Mouse (Mus musculus) liver, embryonic 14.5 days (tissue): ENCODE measurements at regions not wholly inside any gene's neighbourhood (a gene's known extent, or its start where the extent isn't known, plus 50 kb on each side); places are given as distances from the start of the nearest gene placed in this dataset.

Source experiments
- ATAC-seq: fragments of 200-750 bp; cut with Nextera tagmentation; 2 replicates; pipeline ENCODE4 v1.8.0; 2017; ENCODE audit warnings: moderate number of reproducible peaks, mild to moderate bottlenecking, moderate library complexity; ENCODE audit not compliant: insufficient read depth
- DNase-seq, 3 experiments: peaks; one replicate each; pipeline ENCODE4 v3.0.0-alpha.2; 2012 to 2013; ENCODE audit warnings: low read depth in 3 of 3, low spot score in 3 of 3
- H3K27ac ChIP-seq: fragments of 300-500 bp; sonication (generic); 2 replicates; pipeline ENCODE4 v1.5.1; 2014; ENCODE audit warnings: moderate library complexity, mild to moderate bottlenecking, control low read depth, inconsistent platforms
- H3K27me3 ChIP-seq: fragments of 300-500 bp; sonication (generic); 2 replicates; pipeline ENCODE4 v1.6.1; 2014; ENCODE audit warnings: mild to moderate bottlenecking, low read length, moderate library complexity; ENCODE audit not compliant: control insufficient read depth, insufficient read depth
- H3K36me3 ChIP-seq: fragments of 300-500 bp; sonication (generic); replicated peaks from 2 replicates; pipeline ENCODE4 v1.6.1; 2014; ENCODE audit warnings: low read depth; ENCODE audit not compliant: control insufficient read depth, insufficient read depth
- H3K4me1 ChIP-seq, 2 experiments: fragments of 200-500 bp in 1 of 2; fragments of 300-500 bp in 1 of 2; sonication (generic) in 1 of 2; replicated peaks; 2 replicates each; pipeline ENCODE4 v1.6.1; 2012 to 2014; ENCODE audit warnings: antibody characterized with exemption in 1 of 2, inconsistent platforms in 1 of 2, low read length in 1 of 2; ENCODE audit not compliant: control insufficient read depth in 2 of 2, insufficient read depth in 2 of 2
- H3K4me2 ChIP-seq: fragments of 300-500 bp; sonication (generic); 2 replicates; pipeline ENCODE4 v1.6.1; 2014; ENCODE audit warnings: low read depth, mild to moderate bottlenecking, control low read depth, moderate library complexity
- H3K4me3 ChIP-seq, 2 experiments: fragments of 200-500 bp in 1 of 2; fragments of 300-500 bp in 1 of 2; sonication (generic) in 1 of 2; 2 replicates each; pipeline ENCODE4 v1.5.1; 2012 to 2014; ENCODE audit warnings: low read depth in 2 of 2, low read length in 2 of 2, mild to moderate bottlenecking in 2 of 2, control low read depth in 1 of 2, inconsistent platforms in 1 of 2, moderate library complexity in 1 of 2; ENCODE audit not compliant: insufficient read depth in 1 of 2
- H3K9ac ChIP-seq: fragments of 300-500 bp; sonication (generic); replicated peaks from 2 replicates; pipeline ENCODE4 v1.6.1; 2014; ENCODE audit warnings: mild to moderate bottlenecking, control low read depth, moderate library complexity
- H3K9me3 ChIP-seq: fragments of 300-500 bp; sonication (generic); 2 replicates; pipeline ENCODE4 v1.6.1; 2016; ENCODE audit warnings: low read length, mixed read lengths; ENCODE audit not compliant: control insufficient read depth
- CTCF ChIP-seq: IDR thresholded peaks from 2 replicates; pipeline ENCODE4 v1.5.1; 2016; ENCODE audit warnings: antibody characterized with exemption, low read depth, control low read depth
- EP300 ChIP-seq: IDR thresholded peaks from 2 replicates; pipeline ENCODE4 v1.6.1; 2016; ENCODE audit warnings: antibody characterized with exemption, low read depth
- WGBS: fragments of 180-500 bp; shearing (Covaris S2); extraction: QIAGEN DNeasy Blood & Tissue Kit; methylation state at CpG from one replicate; pipeline ENCODE4 v1.1.7; 2014; ENCODE audit not compliant: insufficient replicate concordance; 5-methylcytosine and 5-hydroxymethylcytosine counted together

GRCm38 (mm10) chr5:39159651-39160050, 283.0 kb upstream of the Clnk start:
- WGBS = 73% methylated on average over 3 of the region's 3 CpGs
- no peak for TF ChIP-seq EP300
- no peak for TF ChIP-seq CTCF
- Histone ChIP-seq H3K9me3 (no peaks in the 10 kb centered on the region), H3K27ac (no peak overlapping the region), H3K9ac (no peak overlapping the region), H3K4me3 (no peak overlapping the region), H3K4me1 (0 out of 4 replicates have a peak, but pooled peaks cover 0 to 1% of the 10 kb centered on the region in 2 experiments), H3K4me2 (no peak overlapping the region), H3K27me3 (no peaks in the 10 kb centered on the region), H3K36me3 (no peaks in the 10 kb centered on the region)
- DNase-seq = no peak
- no peak for ATAC-seq

- DNase-seq (no peak), ATAC-seq (no peak)
- Histone ChIP-seq H3K36me3 (no peaks in the 10 kb centered on the region), H3K4me1 (peaks cover 0 to 1% of the 10 kb centered on the region in 2 experiments; a peak in 1 of 4 replicates), H3K4me2 (no peak overlapping the region), H3K27ac (no peak overlapping the region), H3K9me3 (no peaks in the 10 kb centered on the region), H3K27me3 (no peaks in the 10 kb centered on the region), H3K9ac (no peak overlapping the region), H3K4me3 (no peak overlapping the region)
- TF ChIP-seq CTCF (no peak), EP300 (no peak)
- 53% methylated on average over 1 of the region's 1 CpGs for WGBS
These were observed 279.2 kb upstream of the Clnk start for GRCm38 (mm10) chr5:39155763-39156162.

DNA sequence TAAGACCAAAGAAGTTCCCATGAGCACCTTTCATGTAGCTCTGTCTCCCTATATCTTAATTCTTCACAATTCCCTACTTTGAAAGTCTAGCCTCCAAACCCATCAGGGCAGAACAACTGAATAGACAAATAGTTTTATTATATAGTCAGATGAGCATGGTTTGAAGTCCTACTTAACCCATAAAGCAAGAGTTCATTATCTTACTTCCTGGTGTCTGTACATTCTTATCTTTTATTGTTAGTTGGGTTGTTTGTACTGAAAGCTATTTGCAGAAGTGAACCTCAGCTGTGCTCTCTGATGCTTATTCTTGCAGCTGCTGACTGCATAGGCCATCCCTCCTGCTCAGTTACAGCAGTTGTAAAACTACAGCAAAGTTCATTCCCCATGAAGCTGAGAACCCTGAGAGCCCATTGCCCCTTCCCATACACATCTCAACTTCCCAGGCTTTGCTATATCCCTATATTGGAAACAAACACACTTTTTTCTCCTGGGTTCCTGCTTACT, 276.7 kb upstream of the Clnk start:
- TF ChIP-seq EP300 = no peak
- TF ChIP-seq CTCF = no peak
- H3K4me1 ChIP-seq = peaks cover 0 to 1% of the 10 kb centered on the region in 2 experiments; a peak in 1 of 4 replicates

GRCm38 (mm10) chr5:39151917-39152316, 275.3 kb upstream of the Clnk start:
- Histone ChIP-seq H3K4me1 (peaks cover 0 to 1% of the 10 kb centered on the region in 2 experiments; a peak in 1 of 4 replicates), H3K9ac (no peak overlapping the region), H3K27me3 (no peaks in the 10 kb centered on the region), H3K36me3 (no peaks in the 10 kb centered on the region), H3K9me3 (no peaks in the 10 kb centered on the region), H3K4me3 (no peak overlapping the region), H3K4me2 (no peak overlapping the region), H3K27ac (no peak overlapping the region)
- WGBS = 59% methylated on average over 4 of the region's 4 CpGs
- ATAC-seq (peak; percentile 35; the same call in 1 of the 2 replicates), DNase-seq (peak in 1 of 3 experiments; percentile 5)
- TF ChIP-seq CTCF = no peak
- TF ChIP-seq EP300 = no peak

More for the DNA sequence above, 276.7 kb upstream of the Clnk start:
- Histone ChIP-seq H3K4me2 (no peak overlapping the region), H3K9me3 (no peaks in the 10 kb centered on the region), H3K27me3 (no peaks in the 10 kb centered on the region), H3K4me3 (no peak overlapping the region), H3K27ac (no peak overlapping the region), H3K36me3 (no peaks in the 10 kb centered on the region), H3K9ac (no peak overlapping the region)
- no peak for DNase-seq
- no peak for ATAC-seq

- Histone ChIP-seq H3K27me3 (no peaks in the 10 kb centered on the region), H3K4me1 (peaks cover 0 to 1% of the 10 kb centered on the region in 2 experiments; a peak in 1 of 4 replicates), H3K4me3 (no peak overlapping the region), H3K9me3 (no peaks in the 10 kb centered on the region), H3K36me3 (no peaks in the 10 kb centered on the region), H3K27ac (no peak overlapping the region), H3K9ac (no peak overlapping the region), H3K4me2 (no peak overlapping the region)
- no peak for DNase-seq
- ATAC-seq = no peak
- TF ChIP-seq CTCF (no peak), EP300 (no peak)
- WGBS = 49% methylated on average over 4 of the region's 4 CpGs
These were observed 274.3 kb upstream of the Clnk start for GRCm38 (mm10) chr5:39150891-39151290.
